Mouse (Mus musculus) bone marrow, adult 2 months (tissue): Measurements from ENCODE around the gene Wwp2.

ENCODE experiments used
- CTCF ChIP-seq: fragments of 200-500 bp; IDR thresholded peaks from 2 replicates; pipeline ENCODE4 v1.5.1; 2011; ENCODE audit warnings: low read length, control low read depth; ENCODE audit not compliant: control insufficient read depth, insufficient read depth
- POLR2A ChIP-seq: fragments of 200-500 bp; IDR thresholded peaks from 2 replicates; pipeline ENCODE4 v1.6.1; 2011; ENCODE audit warnings: low read depth, mild to moderate bottlenecking, control low read depth, low read length, borderline replicate concordance; ENCODE audit not compliant: control insufficient read depth

- TF ChIP-seq CTCF (no peak), POLR2A (no peak)
These were observed 45.0 kb upstream of the Wwp2 start for GRCm38 (mm10) chr8:107391136-107391516.
